Mouse (Mus musculus) spleen, postnatal 10 days (tissue): ENCODE measurements around the gene Slc25a26.

ENCODE experiments used
- DNase-seq, 2 experiments: peaks; one replicate each; pipeline ENCODE4 v3.0.0; 2021 to 2022; ENCODE audit warnings: low spot score in 2 of 2

Gene Slc25a26

DNA sequence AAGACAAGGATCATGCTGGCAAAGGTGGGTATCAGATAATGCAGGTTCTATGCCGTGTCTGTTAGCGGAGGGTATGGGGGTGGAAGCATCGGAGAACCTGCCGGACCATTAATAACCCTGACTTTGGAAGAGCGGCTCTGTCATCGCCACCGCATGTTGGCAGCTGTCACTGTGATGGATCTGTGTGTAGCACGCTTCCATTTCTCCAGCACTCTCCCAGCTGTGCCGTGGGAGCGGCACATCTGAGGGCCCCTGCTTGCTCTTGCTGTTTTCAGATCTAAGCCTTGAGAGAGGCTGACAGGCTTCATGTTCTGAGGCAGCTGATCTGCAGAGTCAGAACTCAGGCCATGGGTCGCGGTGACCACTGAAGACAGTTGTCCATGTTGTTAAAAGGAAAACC, 98.3 kb downstream of the Slc25a26 start:
- no peak for DNase-seq

DNA sequence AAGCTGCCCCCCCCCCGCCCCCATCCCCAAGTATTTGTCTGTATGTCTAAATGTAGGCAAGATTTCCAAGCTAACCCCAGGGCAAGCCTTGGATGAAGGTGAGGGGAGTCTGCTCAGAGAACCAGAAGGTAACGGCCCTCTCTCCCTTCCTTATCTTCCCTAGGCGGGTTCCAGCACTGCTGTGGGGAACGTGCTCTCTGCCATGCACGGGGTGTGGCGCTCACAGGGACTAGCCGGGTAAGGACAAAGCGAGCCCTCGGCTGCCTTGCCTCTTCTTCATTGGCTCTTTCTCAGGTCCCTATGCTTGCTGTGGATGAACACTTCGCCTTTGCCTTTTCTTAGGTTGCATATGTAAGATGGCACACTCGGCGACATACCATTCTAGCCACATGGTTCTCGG, 98.9 kb downstream of the Slc25a26 start:
- DNase-seq = no peak

DNA sequence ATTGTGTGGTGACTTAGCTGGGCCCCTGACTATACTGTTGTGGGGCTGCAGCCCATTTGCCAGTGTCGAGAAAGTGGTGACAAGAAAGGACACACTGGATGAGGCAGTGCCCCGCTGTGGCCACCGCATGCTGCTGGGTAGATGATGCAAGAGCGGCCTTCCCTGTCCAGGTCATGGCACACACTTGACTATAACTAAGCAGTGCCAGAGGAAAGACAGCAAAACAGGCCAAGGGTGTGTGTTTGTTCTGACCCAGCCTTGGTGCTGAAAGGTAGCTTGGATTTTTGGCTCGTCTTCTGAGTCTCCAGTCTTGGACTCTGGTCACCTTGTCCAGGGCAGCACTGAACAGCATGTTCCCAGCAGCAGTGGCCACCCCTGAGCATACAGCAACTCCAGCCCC, 101.0 kb downstream of the Slc25a26 start:
- DNase-seq = no peak

DNA sequence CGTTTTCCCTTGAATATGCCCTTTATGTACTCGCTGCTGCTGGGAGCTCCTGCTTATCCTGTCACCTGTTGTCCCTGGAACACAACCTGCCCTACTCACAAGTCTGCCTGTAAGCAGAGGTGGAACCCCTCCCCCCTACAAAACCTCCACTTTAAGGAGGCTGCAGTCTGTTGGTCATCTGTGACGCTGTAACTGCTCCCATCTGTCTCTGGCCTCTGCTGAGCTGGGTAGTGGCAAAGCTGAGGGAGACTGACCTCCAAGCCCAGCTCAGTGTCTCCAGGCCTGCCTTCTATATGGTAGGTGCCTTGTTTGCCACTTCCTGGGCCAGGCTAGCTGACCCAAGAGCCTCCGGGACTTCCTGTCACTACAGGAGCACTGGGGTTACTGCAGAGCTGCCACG, 101.7 kb downstream of the Slc25a26 start:
- no peak for DNase-seq

DNA sequence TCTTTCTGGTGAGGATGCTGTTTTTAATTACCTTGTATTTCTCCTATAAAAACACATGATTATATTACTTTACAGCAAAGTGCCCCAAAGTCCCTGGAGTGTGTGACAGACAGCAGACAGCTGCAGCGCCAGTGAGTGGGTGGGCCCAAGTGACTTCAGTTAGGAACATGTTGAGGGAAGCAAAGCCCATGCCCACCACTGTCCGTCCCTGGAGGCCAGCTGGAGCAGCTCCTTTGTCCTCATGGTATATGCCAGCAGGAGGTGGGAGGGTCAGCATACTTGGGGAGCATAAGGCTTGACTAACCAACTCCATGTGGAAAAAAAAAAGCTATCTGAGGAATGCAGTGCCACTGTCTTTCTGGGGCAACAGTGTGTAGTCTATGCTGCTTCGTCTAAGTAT, 103.9 kb downstream of the Slc25a26 start:
- no peak for DNase-seq

DNA sequence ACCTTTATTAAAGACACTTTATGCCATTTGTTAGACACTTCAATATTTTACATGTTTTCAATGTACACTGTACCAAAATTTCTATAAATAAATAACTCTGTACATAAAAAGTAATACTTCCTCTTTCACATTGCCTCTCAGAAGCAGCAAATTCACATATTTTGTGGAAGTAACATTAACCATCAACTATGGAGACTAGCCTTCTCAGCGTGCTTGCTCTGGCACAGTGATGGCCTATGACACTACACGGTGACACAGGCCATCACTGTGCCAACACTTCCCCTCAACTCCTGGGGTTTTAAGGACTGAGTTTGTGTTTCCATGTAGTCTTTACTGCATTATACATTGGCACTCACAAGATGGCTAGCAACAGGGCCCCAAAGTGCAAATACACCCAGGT, 104.4 kb downstream of the Slc25a26 start:
- DNase-seq = no peak

DNA sequence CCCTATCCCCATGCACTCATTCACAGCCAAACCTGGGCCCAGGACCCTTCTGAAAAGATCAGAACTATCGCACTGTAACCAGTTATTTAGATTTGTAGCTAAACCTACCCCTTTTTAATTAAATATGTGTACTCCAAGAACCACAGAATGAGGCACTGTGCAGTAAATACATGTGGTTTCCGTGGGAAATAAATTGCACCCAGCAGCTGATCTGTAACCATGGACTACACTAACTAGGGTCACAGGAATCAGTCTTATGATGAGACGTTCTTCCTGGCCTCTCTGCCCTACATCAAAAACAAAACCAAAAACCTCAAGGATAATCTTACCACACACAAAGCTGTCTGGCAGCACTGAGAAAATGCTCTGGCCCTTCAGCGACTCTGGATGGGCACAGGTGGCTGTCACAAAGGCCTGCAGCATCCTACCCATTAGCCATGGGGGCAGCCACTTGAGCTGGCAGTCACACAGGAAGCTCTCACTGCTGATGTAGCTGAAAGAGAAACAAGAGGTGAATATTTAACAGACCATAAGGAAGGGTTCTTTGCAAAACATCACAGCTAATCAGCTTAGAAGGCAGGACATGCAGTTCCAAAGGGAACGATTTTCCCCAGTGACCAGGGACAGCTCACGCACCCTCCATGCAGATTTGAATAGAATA, 113.2 kb downstream of the Slc25a26 start:
- no peak for DNase-seq

DNA sequence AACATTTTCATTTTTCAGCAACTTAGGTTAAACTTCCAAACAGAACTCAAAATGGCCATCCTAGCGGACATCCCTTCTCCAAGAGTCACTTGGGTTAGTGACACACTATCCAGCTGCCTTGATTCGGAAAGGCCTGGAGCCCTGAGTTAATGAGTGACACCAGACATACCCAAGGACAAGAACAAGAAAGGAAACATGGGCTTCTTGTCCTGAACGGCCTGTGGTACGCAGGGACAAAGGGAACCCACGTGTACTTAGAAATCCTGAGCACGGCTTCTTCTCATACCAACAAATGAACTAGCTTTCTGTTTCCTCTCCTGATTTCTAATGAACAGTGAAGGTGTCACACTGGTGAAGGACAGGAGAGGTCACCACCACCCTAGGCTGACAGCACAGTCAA, 114.2 kb downstream of the Slc25a26 start:
- DNase-seq = no peak

DNA sequence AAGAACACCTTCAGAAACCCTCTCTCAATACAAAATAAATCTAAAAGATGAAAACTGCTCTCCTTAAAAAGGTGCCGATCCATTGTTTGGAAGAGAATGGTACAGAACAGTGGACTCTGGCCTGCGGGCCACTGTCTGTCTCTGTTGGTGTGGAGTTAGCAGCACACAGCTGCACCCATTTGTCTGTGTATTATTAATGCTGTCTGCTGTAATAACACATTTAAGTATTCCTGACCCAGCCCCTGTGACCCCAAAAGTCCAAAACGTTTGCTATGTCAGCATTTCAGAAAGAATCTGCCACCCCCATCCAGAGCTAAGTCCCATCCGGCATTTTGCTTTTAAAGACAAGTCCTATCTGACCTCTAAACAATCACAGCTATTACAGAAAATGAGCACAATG, 115.8 kb downstream of the Slc25a26 start:
- no peak for DNase-seq

DNA sequence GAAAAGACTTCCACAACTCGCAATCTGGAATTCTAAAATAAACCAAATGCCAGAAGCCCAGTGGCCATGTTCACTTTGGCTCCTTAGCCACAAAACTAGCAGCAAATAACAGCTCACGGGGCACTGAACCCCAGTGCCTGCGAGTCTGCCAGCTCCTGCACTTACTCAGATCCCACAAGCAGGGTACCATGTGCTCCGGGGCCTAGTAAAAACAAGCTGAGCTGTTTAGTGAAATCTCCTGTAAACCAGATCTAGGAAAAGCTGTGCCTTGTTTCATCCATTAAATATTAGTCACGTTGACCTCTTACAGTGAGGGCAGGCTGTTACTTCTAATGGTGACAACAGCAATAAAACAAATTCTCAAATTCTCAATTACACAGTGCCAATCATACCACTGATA, 118.5 kb downstream of the Slc25a26 start:
- no peak for DNase-seq

DNA sequence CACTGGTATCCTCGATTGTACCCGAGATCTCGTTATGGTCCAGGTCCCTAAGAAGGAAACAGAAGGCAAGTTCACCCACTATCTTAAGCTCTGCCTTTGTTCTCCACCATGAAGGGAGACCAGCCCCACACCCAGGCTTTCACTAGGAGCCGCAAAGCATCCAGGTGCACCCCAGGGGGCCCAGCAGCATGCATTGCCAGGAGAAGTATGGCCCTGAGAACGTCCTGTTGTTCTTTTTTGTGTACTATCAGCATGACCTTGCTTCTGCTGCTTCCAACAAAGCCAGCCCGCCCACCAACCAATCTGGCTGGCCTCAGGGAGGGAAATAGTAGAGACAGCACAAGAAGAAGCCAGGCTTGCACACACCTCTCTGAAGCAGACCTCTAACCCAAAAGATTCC, 120.2 kb downstream of the Slc25a26 start:
- no peak for DNase-seq

DNA sequence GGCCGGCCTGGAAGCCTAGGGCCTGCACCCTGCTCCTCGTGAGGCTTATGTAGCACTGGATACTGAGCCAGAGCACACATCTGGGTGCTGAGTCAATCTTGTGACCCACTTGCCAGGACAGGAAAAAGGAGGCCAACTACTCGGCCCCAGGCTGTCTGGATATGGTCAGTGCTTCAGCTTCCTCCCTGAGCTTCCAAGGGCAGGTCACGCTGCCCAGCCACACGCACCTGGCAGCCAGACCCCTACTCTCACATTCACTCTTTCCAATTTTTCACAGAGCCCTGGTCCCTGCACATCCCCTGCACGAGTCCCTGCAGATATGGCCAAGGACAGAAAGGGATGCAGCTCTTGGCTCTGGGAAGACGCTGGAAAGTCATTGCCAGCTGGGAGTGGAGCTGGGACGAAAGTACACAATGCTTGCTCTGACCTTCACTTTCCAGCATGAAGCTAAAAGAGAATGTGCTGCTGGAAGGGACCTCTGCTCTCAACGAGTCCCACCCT, 120.7 kb downstream of the Slc25a26 start:
- DNase-seq = no peak

DNA sequence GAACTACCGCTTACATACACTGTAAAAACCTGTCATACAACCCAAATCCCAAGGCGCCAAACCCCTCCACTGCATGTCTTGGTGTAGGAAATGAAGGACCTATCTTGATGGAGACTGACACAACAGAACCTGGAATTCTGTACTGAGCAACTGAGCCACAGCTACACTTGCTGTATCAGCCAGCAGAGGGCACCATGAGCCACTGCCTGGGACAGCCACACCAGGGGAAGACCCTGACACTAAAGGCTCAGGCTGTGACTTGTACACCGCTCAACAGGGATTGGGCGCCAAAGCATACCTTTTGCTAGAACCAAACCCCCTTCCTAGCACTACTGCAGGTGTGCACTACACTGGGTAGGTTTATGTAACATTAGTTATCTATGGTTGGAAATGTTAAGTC, 122.9 kb downstream of the Slc25a26 start:
- peak in 1 of 2 experiments; percentile 63 for DNase-seq

DNA sequence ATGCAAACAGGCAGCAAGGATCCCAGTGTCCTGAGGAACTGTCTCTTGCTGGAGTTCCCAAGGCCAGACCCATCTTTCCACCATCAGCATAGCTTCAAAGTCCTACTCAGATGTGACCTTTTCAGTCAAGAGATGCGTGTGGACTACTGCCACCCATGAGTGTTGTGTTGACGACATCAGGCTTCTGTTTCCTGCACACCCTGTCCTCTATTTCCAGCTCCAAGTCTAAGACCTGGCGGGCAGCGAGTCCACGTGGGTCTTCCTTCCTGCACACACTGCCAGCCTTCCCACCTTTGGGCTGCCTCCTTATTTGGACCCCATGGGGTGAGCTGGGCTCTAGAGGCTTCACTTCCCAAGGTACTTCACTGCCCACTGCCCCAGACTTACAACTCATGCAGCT, 124.4 kb downstream of the Slc25a26 start:
- no peak for DNase-seq

DNA sequence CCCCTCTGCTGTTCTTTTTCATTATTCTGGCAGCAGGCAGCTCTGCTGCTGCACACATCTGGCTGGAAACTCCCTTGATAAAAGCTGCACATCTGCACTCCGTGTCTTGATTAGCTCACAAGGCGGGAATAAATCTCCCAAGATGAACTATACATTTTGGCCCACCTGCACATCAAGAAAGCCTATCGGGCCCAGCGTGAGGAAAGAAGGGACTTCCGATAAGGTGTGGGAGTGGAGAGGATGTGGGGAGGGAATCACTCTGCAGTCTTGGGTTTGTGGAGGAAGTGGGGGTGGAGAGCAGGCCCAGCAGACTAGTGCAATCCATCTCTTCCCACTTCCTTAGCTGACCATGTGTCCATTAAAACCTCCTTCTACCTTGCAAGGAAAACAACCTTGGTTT, 125.8 kb downstream of the Slc25a26 start:
- DNase-seq = no peak

DNA sequence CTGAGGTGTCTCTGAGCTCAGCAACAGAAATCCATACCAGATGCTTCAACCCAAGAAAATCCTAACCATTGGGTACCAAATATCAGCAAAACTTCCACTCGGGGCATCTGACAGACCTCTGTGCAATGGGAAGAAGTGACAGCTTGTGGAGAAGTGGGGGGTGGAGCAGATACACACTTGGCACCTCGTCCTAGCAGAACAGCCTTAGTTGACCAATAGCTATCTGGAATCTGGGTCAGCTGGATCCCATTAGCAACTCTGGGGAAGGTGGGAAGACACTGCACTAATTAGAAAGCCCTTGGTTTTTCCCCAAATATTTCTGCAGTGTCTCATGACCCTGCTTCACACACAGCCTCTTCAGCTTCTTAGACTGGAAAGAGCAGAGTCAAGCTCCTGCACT, 126.7 kb downstream of the Slc25a26 start:
- no peak for DNase-seq

DNA sequence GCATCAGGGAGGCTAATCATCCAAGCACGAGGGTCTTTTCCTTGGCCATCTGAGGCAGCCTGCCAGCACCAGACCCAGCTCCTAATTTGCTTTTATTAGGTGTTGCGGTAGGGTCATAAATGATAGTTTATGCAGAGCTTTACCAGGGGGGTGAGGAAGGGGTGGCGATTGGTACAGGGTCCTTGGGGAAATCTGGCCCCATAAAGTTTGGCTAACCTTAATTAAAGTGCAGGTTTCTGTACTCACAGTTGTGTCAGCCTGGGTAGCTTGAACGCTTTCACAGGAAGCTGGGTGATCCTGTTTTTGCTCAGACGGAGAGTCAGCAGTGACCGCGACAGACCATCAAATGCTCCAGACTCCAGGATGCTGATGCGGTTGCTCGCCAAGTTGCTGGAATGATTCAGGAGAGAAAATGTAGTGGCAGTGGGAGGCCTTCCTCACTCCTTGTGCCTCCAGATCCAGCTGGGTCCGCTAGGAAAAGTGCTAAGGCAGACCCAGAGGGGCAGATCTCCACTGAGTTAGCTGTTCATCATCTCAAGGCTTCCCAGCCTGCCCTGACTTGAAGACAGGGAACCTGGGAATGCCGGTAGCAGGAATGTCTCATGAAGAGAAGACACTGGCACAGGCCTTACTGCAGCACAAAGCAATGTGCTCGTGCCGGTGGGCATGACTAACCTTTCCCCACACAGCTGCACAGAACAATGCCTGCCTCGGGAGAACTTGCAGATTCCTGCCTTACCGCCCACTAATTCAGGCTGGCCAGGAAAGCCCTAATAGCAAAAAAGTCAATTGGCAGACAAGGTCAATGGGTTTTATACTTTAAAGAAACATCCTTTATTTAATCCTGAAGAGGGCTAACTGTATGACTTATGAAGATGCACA, 127.8 kb downstream of the Slc25a26 start:
- no peak for DNase-seq

DNA sequence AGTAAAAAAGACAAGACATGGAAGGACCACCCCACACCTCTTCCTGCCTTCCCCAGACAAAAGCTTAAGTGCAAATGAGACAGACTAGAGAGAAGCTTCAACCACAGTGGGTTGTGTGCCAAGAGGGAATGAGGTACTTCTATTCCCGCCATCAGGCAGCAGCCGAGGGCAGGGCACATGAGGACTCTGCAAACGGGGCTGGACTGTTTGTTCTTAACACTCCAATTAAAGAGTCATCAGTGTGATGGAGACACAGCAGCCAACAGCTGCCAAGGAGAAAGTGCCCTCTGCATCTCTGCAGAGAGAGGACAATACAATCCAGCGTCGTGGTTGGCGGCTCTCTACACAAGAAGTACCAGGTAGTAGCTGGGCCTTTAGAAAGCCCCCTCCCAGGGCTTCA, 128.7 kb downstream of the Slc25a26 start:
- DNase-seq = no peak

DNA sequence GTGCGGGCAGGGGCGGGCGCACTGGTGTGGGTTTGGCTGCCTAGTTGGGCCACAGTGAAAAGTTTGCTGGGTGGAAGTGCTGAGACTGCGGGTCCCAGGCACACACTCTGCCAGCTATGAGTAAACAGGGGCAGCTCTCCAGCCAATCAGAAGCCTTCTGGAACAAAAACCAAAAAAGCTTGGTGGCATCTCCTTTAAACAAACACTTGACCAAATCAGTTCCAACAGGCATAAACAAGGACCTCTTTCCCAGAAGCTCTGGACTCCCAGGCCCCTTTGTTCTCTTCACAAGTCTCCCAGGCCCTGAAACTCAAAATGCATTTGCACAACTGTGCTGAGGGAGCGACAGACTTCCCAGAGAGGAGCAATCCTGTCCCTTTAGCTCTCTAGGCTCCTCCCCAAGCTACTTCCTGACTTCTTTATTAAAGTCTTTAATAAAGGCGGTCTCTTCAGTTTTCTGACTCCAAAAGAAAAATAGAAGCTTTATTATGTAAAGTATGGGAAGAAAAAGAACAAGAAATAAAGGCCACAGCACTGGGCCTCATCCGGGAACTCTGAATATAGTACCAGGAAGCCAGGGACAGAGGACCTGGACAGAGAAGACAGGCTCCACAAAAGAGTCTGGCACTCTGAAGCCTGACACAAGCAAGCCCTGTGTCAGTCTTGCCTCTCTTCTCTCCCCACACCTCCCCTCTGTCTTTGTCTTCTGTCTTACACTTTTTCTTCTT, 131.1 kb downstream of the Slc25a26 start:
- no peak for DNase-seq

DNA sequence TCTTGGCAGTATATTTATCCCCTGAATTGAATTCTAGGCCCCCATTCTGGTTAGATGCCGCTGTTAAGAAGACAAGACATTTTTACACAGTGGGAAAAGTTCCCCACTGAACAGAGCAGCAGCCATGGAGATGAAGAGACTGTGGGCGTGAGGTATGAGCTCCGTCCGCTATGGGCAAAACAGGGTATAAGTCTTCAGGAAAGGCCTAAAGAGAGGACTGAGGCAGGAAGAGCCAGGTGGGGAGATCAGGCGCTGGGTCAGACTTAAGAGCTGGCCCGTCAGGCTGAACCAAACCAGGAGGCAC, 131.6 kb downstream of the Slc25a26 start:
- DNase-seq = no peak

DNA sequence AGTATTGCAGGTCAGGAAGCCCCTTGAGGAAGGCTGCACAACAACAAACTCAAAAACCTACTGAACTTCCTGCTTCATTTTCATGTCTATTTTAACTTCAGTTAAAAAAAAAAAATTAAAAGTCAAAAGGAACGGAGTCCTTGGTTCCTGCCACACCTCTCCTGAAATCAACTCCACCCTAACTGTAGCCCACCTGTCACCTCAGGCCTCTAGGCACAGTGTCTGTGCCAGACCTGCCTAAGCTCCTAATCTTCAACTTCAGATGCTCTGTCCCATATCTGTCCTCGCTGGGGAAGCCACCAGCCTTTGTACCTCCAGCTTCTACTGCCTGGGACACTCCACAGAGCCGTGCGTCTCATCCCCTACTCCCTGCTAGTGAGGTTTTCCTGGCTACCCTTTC, 134.1 kb downstream of the Slc25a26 start:
- DNase-seq = no peak

DNA sequence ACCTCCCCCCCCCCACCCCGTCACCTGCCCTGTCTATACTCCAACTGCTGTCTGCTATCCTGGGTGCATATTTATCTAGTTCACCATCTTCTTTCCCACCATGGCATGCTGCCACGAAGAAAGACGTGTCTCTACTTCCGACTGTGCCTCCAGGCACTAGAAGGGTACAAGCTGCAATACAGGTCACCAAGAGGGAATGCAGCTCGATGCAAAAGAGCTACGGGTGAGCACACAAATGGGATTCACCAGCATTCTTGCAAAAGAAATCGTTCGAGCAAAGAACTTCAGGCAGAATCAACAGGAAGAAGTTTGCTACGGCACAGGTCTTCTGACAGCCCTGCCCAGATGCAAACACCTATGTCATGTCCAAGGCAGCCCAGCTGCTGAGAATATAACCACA, 134.6 kb downstream of the Slc25a26 start:
- DNase-seq = no peak

DNA sequence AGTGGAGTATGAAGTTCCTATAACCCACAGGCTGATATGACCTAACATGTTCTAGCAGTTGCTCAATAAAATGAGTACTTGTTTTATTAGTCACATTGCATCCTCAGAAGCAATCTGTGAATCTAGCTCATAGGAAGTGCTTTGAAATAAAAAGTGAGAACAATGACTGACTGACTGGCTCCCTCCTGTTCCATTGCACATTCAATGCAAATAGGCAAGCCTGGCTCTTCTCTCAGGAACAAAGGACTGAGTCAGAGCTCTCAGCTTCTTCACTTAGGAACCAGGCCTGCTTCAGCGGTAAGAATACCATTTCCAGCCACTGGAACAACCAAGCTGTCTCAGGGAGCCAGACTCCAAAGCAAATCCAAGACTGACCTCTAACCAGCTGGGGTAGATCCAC, 135.2 kb downstream of the Slc25a26 start:
- DNase-seq = no peak
